ENCODE assay signal across 17 mouse cellular contexts in genomic region chr6:115681066-115681465, GRCm38 (mm10). TPM values are rescaled to one million over a fixed set of nuclear protein-coding genes. Genes with fewer than 3 reads are reported as not detected.
A peak's percentile ranks its signal among the peaks of the same experiment; 100 is the strongest.
DNase-seq lines count a peak whose midpoint lies in the region; ATAC-seq and TF ChIP-seq lines count a peak whose summit lies in the region.
"Had no signal": no experiment of that assay in that cellular context is flagged by ENCODE, and none has a peak within 500 bp of the region (broad histone marks: within the 10 kb centered on the region; RNA-seq: fewer than 3 reads in every experiment).

No protein-coding gene starts in this region.

- no peak for TF ChIP-seq CTCF in layer of hippocampus, adult 2 months (conservative IDR thresholded peaks at IDR 0.05)

- 78% methylated on average over 4 of the region's 4 CpGs for WGBS in heart, embryonic 13.5 days
- WGBS in hindbrain, embryonic 14.5 days, result 85% methylated on average over 4 of the region's 4 CpGs

- no peaks in the 10 kb centered on the region; the same call in 1 of the 2 replicates for H3K9me3 ChIP-seq in heart, embryonic 13.5 days
- no peaks in the 10 kb centered on the region for H3K9me3 ChIP-seq in hindbrain, embryonic 14.5 days (ENCODE audit: control insufficient read depth, low read length)
- H3K9me3 ChIP-seq: embryonic facial prominence, embryonic 12.5 days; forebrain, embryonic 15.5 days; heart, embryonic 10.5 days; heart, embryonic 15.5 days; hindbrain, embryonic 15.5 days had no signal

- ATAC-seq in heart, embryonic 13.5 days (ENCODE audit: extremely low read depth, insufficient number of reproducible peaks, low FRiP score, low TSS enrichment), result no peak
- ATAC-seq in hindbrain, embryonic 14.5 days (ENCODE audit: low FRiP score), result no peak
- ATAC-seq: forebrain, embryonic 15.5 days; intestine, embryonic 16.5 days had no signal

- no peak for DNase-seq in heart, adult 9 months (ENCODE audit: low spot score in 2 of 2)
- DNase-seq in cerebellum, adult 18-20 months, result peak; percentile 51 to 60
- DNase-seq in cerebellum, adult 9-11 months, result peak; percentile 77
- DNase-seq in layer of hippocampus, adult 2 months (ENCODE audit: low spot score in 2 of 2), result no peak
- DNase-seq in hindbrain, embryonic 14.5 days (ENCODE audit: low spot score), result no peak
- DNase-seq in testis, postnatal 14 days (ENCODE audit: low spot score), result no peak
- DNase-seq: adrenal gland, postnatal 10 days; gastrocnemius, postnatal 36 days; heart, adult 11 months; heart, postnatal 14 days had no signal

- no peak overlapping the region for H3K9ac ChIP-seq in heart, embryonic 13.5 days
- H3K9ac ChIP-seq in hindbrain, embryonic 14.5 days, result no peak overlapping the region
- H3K9ac ChIP-seq: embryonic facial prominence, embryonic 12.5 days; forebrain, embryonic 15.5 days; heart, embryonic 15.5 days; hindbrain, embryonic 15.5 days had no signal

- H3K27me3 ChIP-seq in heart, embryonic 13.5 days (replicated peaks), result no peaks in the 10 kb centered on the region
- H3K27me3 ChIP-seq in hindbrain, embryonic 14.5 days (ENCODE audit: control insufficient read depth, insufficient read depth, low read length), result no peaks in the 10 kb centered on the region
- H3K27me3 ChIP-seq: embryonic facial prominence, embryonic 12.5 days; forebrain, embryonic 15.5 days; heart, embryonic 15.5 days; hindbrain, embryonic 15.5 days had no signal

- H3K4me3 ChIP-seq in heart, embryonic 13.5 days, result no peak overlapping the region
- no peak overlapping the region for H3K4me3 ChIP-seq in layer of hippocampus, adult 2 months
- H3K4me3 ChIP-seq in hindbrain, embryonic 14.5 days (replicated peaks; ENCODE audit: low read length), result no peak overlapping the region
- H3K4me3 ChIP-seq: embryonic facial prominence, embryonic 12.5 days; forebrain, embryonic 15.5 days; heart, embryonic 10.5 days; heart, embryonic 15.5 days; hindbrain, embryonic 15.5 days had no signal

- 0 out of 2 replicates have a peak overlapping the region, but pooled peaks have one; percentile 29 for H3K27ac ChIP-seq in heart, embryonic 13.5 days (replicated peaks)
- H3K27ac ChIP-seq in layer of hippocampus, adult 2 months, result no peak overlapping the region
- no peak overlapping the region for H3K27ac ChIP-seq in hindbrain, embryonic 14.5 days
- H3K27ac ChIP-seq: embryonic facial prominence, embryonic 12.5 days; forebrain, embryonic 15.5 days; heart, embryonic 10.5 days; heart, embryonic 15.5 days; hindbrain, embryonic 15.5 days had no signal

- no peaks in the 10 kb centered on the region for H3K36me3 ChIP-seq in heart, embryonic 13.5 days
- no peaks in the 10 kb centered on the region for H3K36me3 ChIP-seq in hindbrain, embryonic 14.5 days (replicated peaks; ENCODE audit: control insufficient read depth, insufficient read depth)
- H3K36me3 ChIP-seq: embryonic facial prominence, embryonic 12.5 days; forebrain, embryonic 15.5 days; heart, embryonic 10.5 days; heart, embryonic 15.5 days; hindbrain, embryonic 15.5 days had no signal

- H3K4me2 ChIP-seq in heart, embryonic 13.5 days, result no peak overlapping the region
- no peak overlapping the region for H3K4me2 ChIP-seq in hindbrain, embryonic 14.5 days (replicated peaks)
- H3K4me2 ChIP-seq: embryonic facial prominence, embryonic 12.5 days; forebrain, embryonic 15.5 days; heart, embryonic 15.5 days; hindbrain, embryonic 15.5 days had no signal

- H3K4me1 ChIP-seq in heart, embryonic 13.5 days, result peaks cover 14% of the 10 kb centered on the region
- H3K4me1 ChIP-seq in hindbrain, embryonic 14.5 days (replicated peaks; ENCODE audit: control insufficient read depth, insufficient read depth, low read length), result 0 out of 2 replicates have a peak, but pooled peaks cover 4% of the 10 kb centered on the region

RNA-seq across cellular contexts. Expression of gene Raf1, which starts 4.6 kb away (rescaled TPM):
- polyA plus RNA-seq in heart, embryonic 13.5 days (2015; fragmentation: Nextera tagmentation; extraction: Ambion mirVana), result 85.0 and 85.7 TPM in 2 replicates
- 10 to 100 TPM; 81.8 to 98.6 TPM for total RNA-seq in layer of hippocampus, adult 2 months (2021)
- polyA plus RNA-seq in hindbrain, embryonic 14.5 days (2014; fragmentation: Nextera tagmentation; extraction: Ambion mirVana), result 157 and 159 TPM in 2 replicates

Comparison
In these comparisons a context has a peak if more than half of its experiments do, and no peak if none do; other contexts are left out.
1. DNase-seq: peak in cerebellum, adult 18-20 months (2 of 2) and cerebellum, adult 9-11 months (single experiment); none in heart, adult 9 months (0 of 2), layer of hippocampus, adult 2 months (0 of 2), hindbrain, embryonic 14.5 days (single experiment) and testis, postnatal 14 days (single experiment).